Mouse (Mus musculus): ENCODE data around the gene Gab2.
"Not testable (repeated sequence)": the region's sequence is repeated elsewhere in the genome, so short reads cannot be mapped to it uniquely, and the experiment has no call there.

The Gab2 gene

GRCm38 (mm10) chr7:97136453-97136852, 55.1 kb downstream of the Gab2 start:
- DNase-seq (ENCODE audit: low spot score): no peak

GRCm38 (mm10) chr7:97151082-97151813, 69.9 kb downstream of the Gab2 start:
- no peak for DNase-seq (ENCODE audit: low spot score)

- no peak for DNase-seq (ENCODE audit: low spot score)
Measured at GRCm38 (mm10) chr7:97154756-97155487, 73.5 kb downstream of the Gab2 start.

GRCm38 (mm10) chr7:97164261-97164660, 82.9 kb downstream of the Gab2 start:
- no peak for DNase-seq (ENCODE audit: low spot score)

GRCm38 (mm10) chr7:97171089-97171488, 89.7 kb downstream of the Gab2 start:
- DNase-seq (ENCODE audit: low spot score): no peak

GRCm38 (mm10) chr7:97171719-97172118, 90.3 kb downstream of the Gab2 start:
- no peak for DNase-seq (ENCODE audit: low spot score)

- no peak for DNase-seq (ENCODE audit: low spot score)
Measured at GRCm38 (mm10) chr7:97172126-97172525, 90.7 kb downstream of the Gab2 start.

GRCm38 (mm10) chr7:97181931-97182330, 100.5 kb downstream of the Gab2 start:
- no peak for DNase-seq (ENCODE audit: low spot score)

- no peak for DNase-seq (ENCODE audit: low spot score)
Measured at GRCm38 (mm10) chr7:97183426-97183825, 102.0 kb downstream of the Gab2 start.

GRCm38 (mm10) chr7:97184005-97184404, 102.6 kb downstream of the Gab2 start:
- no peak for DNase-seq (ENCODE audit: low spot score)

- no peak for DNase-seq (ENCODE audit: low spot score)
Measured at GRCm38 (mm10) chr7:97187387-97188081, 106.1 kb downstream of the Gab2 start.

GRCm38 (mm10) chr7:97189116-97189515, 107.7 kb downstream of the Gab2 start:
- DNase-seq (ENCODE audit: low spot score): no peak

GRCm38 (mm10) chr7:97203907-97204306, 122.5 kb downstream of the Gab2 start:
- no peak for DNase-seq (ENCODE audit: low spot score)

- no peak for DNase-seq (ENCODE audit: low spot score)
Measured at GRCm38 (mm10) chr7:97208811-97209549, 127.6 kb downstream of the Gab2 start.

- no peak for DNase-seq (ENCODE audit: low spot score)
Measured at GRCm38 (mm10) chr7:97210064-97210685, 128.8 kb downstream of the Gab2 start.

GRCm38 (mm10) chr7:97211117-97211516, 129.7 kb downstream of the Gab2 start:
- DNase-seq (ENCODE audit: low spot score): no peak

- no peak for DNase-seq (ENCODE audit: low spot score)
Measured at GRCm38 (mm10) chr7:97223836-97224235, 142.4 kb downstream of the Gab2 start.

- no peak for DNase-seq (ENCODE audit: low spot score)
Measured at GRCm38 (mm10) chr7:97245261-97245949, 164.0 kb downstream of the Gab2 start.

- not testable (repeated sequence) for DNase-seq (ENCODE audit: low spot score)
Measured at GRCm38 (mm10) chr7:97245950-97246578, 164.7 kb downstream of the Gab2 start.

- DNase-seq (ENCODE audit: low spot score): no peak
Measured at GRCm38 (mm10) chr7:97247661-97248060, 166.3 kb downstream of the Gab2 start.

- no peak for DNase-seq (ENCODE audit: low spot score)
Measured at GRCm38 (mm10) chr7:97248136-97248535, 166.8 kb downstream of the Gab2 start.

All from urinary bladder, postnatal 10 days (tissue).